Mouse (Mus musculus): ENCODE data around the gene Grin3b.
A peak's percentile ranks its signal among the peaks of the same experiment; 100 is the strongest.

- TF ChIP-seq CTCF (IDR thresholded peaks at IDR 0.05; ENCODE audit: borderline replicate concordance, extremely low read depth, insufficient read depth, insufficient read length): 0 out of 2 replicates have a peak, but pooled peaks have one; percentile 7
- no peak for TF ChIP-seq POLR2A (IDR thresholded peaks at IDR 0.05; ENCODE audit: borderline replicate concordance, extremely low read depth, insufficient read depth, insufficient read length, poor library complexity, severe bottlenecking)
Measured at GRCm38 (mm10) chr10:80019471-80020131, 49.1 kb downstream of the Grin3b start.

All from brain, embryonic 14.5 days (tissue).